Mouse (Mus musculus): ENCODE measurements around the gene Hspd1.
A peak's percentile ranks its signal among the peaks of the same experiment; 100 is the strongest.
"Not testable (repeated sequence)": the region's sequence is repeated elsewhere in the genome, so short reads cannot be mapped to it uniquely, and the experiment has no call there.

Hspd1 gene

DNA sequence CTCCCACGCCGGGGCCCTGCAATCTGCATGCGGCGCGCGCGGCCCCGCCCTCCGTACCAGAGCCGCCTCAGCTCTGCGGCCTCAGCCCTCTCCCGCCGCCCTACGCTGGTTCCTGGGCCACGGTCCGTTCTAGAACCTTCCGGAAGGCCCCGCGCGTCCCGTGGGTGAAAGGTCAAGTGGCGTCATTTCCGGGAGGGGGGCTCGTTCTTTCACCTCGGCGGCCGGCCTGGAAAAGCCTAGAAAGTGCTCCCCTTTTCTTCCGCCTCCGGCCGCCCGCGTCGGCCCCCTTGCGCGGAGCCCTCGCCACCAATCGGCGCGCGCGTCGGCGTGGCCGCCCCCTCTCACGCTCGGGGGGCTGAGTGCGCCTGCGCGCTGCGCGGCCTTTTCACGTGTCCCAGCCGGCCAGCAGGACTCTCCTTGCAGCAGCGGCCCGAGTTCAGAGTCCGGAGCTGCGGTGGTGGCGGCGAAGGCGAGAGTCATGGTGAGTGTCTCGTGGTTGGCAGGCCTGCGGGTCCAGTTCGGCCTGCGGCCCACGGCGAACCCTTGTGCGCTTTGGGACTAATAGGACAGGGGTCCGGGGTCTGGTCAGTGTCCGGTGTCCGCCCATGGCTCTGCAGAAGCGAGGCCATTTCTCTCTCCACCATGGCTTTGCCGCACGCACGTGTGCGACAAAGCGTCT is at the start of gene Hspd1, which contains the start of gene Hspe1:
Gene Hspd1 (minus strand): TSS at position 312 of the 679 bp plus-strand sequence.
Gene Hspe1 (plus strand): TSS at position 201 of the 679 bp plus-strand sequence.
- DNase-seq = peak; percentile 99

GRCm38 (mm10) chr1:55135846-55136245 is 47.8 kb upstream of the Hspd1 start:
- no peak for DNase-seq

DNA sequence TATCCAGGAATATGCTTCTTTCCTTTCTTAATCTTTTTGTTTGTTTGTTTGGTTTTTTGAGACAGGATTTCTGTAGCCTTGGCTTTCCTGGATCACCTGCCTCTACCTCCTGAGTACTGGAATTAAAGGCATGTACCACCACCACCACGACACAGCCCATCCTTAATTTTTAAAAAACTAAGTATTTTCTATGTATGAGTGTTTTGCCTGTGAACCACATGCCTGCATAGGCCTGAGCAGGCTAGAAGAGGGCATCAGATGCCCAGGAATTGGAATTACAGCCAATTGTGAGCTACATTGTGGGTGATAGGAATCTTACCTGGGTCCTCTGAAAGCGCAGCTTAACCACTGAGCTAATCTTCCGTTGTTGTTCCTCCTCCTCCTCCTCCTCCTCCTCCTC is 46.3 kb upstream of the Hspd1 start:
- no peak for DNase-seq

GRCm38 (mm10) chr1:55133173-55133572 is 45.1 kb upstream of the Hspd1 start:
- no peak for DNase-seq

DNA sequence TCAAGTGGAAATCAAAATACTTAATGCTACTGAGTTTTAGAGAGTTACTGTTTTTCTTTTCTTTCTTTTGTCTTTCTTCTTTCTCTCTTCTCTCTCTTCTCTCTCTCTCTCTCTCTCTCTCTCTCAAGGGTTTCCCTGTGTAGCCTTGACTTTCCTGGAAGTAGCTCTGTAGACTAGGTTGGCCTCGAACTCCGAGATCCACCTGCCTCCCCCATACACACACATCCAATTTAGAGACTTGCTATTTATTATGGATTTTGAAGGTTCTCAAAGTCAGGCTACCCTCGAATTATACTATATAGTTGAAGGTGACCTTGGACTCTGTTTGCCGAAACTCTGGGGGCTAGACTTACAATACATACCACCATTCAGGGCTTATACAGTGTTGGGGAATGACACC is 44.3 kb upstream of the Hspd1 start:
- no peak for DNase-seq

- DNase-seq = no peak
These were observed 43.5 kb upstream of the Hspd1 start for GRCm38 (mm10) chr1:55131424-55132014.

DNA sequence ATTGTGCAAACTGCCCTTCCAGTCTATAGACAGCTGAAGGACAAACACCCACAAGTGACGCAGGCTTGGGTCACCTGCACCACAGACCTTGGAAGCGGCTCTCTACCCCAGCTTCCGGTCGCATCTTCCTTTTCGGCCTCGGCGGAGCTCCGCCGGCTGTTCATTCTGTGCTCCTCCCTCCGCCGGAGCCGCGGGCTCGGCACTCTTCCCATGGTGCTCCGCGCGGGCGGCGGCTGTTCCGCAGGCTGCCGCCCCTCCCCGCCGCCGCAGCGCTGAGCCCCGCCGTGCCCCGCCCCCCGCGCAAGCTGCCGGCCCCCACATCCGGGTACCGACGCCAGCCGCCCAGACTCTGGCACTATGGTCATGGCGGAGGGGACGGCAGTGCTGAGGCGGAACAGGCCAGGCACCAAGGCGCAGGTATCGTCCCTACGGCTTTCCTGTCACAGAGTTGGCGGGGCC is 42.9 kb upstream of the Hspd1 start, which contains the start of gene Mob4:
Gene Mob4 (plus strand): TSS at position 289 of the 459 bp plus-strand sequence.
- peak; percentile 95 to 96 for DNase-seq

GRCm38 (mm10) chr1:55130190-55130916 is 42.3 kb upstream of the Hspd1 start:
- no peak for DNase-seq

- no peak for DNase-seq
These were observed 41.7 kb upstream of the Hspd1 start for GRCm38 (mm10) chr1:55129716-55130115.

DNA sequence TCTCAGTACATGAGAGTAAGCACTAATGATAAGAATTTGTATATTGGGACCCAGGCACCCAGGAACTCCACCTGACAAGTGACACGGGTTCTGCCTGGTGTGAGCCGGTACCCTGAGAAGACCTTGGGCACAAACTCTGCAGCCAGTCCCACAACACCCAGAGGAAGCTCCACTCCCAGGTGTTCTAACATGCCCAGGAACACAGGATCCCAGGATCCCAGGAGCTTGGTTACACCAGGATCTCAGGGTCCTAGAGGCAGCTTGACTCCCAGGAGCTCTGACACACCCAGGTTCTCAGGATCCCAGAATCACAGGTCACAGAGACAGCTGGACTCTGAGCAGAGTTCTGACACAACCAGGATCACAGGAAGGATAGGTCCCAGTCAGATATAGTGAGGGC is 36.1 kb upstream of the Hspd1 start:
- DNase-seq = not testable (repeated sequence)

GRCm38 (mm10) chr1:55123561-55123960 is 35.5 kb upstream of the Hspd1 start:
- no peak for DNase-seq

GRCm38 (mm10) chr1:55123046-55123445 is 35.0 kb upstream of the Hspd1 start:
- no peak for DNase-seq

- DNase-seq = no peak
These were observed 21.2 kb upstream of the Hspd1 start for GRCm38 (mm10) chr1:55109066-55109766.

GRCm38 (mm10) chr1:55108473-55108872 is 20.4 kb upstream of the Hspd1 start:
- no peak for DNase-seq

DNA sequence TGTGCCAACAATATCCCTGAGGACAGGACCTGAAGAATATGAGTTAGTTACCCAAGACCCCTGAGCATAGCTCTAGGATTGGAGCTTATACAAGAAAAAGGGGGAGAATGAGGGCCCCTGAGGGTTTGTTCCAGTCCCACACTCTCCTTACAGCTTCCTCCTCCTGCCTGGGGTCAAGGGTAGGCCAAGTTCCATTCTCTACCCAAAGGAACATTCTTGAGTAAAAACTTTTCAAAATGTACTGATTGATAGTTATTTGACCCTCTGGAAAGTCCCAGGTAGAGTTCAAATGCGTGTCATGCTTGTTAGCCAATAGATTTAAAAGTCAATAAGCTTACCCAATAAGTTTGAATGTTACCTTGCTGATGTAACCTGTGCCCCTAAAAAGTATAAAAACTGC is 19.6 kb upstream of the Hspd1 start:
- DNase-seq = no peak

GRCm38 (mm10) chr1:55106919-55107585 is 19.0 kb upstream of the Hspd1 start:
- DNase-seq = no peak

DNA sequence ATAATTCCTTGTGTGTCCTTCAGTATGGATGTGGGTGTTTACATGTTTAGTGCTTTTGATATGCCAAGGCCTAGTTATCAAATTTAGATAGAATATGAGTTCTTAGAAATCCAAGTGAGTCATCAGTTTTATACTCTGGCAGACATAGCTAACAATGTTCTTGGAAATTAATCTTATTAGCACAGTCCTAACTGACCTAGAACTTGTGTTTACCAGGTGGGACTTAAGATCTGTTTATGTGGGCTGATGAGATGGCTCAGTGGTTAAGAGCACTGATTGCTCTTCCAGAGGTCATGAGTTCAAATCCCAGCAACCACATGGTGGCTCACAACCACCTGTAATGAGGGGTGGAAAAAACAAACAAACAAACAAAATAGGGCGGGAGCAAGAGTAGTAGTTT is 4.4 kb upstream of the Hspd1 start:
- no peak for DNase-seq

- DNase-seq = no peak
These were observed 4.0 kb upstream of the Hspd1 start for GRCm38 (mm10) chr1:55092056-55092455.

GRCm38 (mm10) chr1:55089498-55090064 is 1.5 kb upstream of the Hspd1 start:
- DNase-seq = no peak

GRCm38 (mm10) chr1:55088611-55089497 is 811 bp upstream of the Hspd1 start:
- no peak for DNase-seq

DNA sequence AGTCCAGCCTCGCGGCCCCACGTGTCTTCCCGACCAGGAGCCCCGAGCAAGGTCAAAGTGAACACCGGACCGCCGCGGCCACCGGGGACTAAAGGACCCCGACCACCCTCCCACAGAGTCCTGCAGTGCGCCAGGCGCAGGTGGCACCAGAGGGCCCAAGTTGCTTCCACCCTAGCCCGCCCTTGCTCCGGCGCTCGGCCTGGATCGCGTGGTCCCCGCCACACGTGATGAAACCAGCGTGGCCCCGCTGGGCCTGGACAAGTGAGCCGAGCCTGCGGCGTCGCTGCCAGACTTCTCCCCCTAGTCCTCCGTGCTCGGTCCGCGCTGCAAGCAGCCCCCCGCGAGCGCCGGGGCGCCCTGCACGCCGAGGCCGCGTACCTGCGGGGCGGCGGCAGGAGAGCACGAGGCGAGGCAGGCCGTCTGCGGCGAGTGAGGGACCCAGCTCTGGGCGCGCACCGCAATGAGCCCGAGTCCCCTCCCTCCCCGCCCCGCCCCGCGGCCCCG is 590 bp downstream of the Hspd1 start:
- DNase-seq = no peak

Data from lung, postnatal 4 days (tissue).